Mouse (Mus musculus): ENCODE data around the gene Sh2b3. TPM values are rescaled to one million over a fixed set of nuclear protein-coding genes. Genes with fewer than 3 reads are reported as not detected.

Gene Sh2b3
- polyA plus RNA-seq, 1 experiment from 2014 or later = 10.2 TPM

GRCm38 (mm10) chr5:121819559-121819958 lies 17.9 kb downstream of the Sh2b3 start:
- ATAC-seq (ENCODE audit: insufficient number of reproducible peaks, low FRiP score, low TSS enrichment, low read depth) (no peak), DNase-seq (ENCODE audit: low spot score) (no peak)
- no peak overlapping the region for H3K4me2 ChIP-seq (ENCODE audit: low read depth, severe bottlenecking)
- 95% methylated on average over 5 of the region's 5 CpGs for WGBS
- H3K27me3 ChIP-seq (ENCODE audit: control insufficient read depth, insufficient read depth, low read length) = no peaks in the 10 kb centered on the region
- H3K4me1 ChIP-seq (ENCODE audit: control insufficient read depth, insufficient read depth, low read length) = peaks cover 11% of the 10 kb centered on the region; the same call in 1 of the 2 replicates
- H3K36me3 ChIP-seq (ENCODE audit: control insufficient read depth, insufficient read depth, low read length) = peaks cover 25% of the 10 kb centered on the region
- H3K4me3 ChIP-seq (ENCODE audit: low read depth, low read length) = no peak overlapping the region
- H3K9ac ChIP-seq (ENCODE audit: low read length) = no peak overlapping the region
- no peak overlapping the region for H3K27ac ChIP-seq (replicated peaks; ENCODE audit: low read depth, low read length)
- no peaks in the 10 kb centered on the region for H3K9me3 ChIP-seq (ENCODE audit: control insufficient read depth, low read length)

- Histone ChIP-seq H3K4me1 (ENCODE audit: control insufficient read depth, insufficient read depth, low read length) (peaks cover 8% of the 10 kb centered on the region; the same call in 1 of the 2 replicates), H3K4me2 (ENCODE audit: low read depth, severe bottlenecking) (no peak overlapping the region), H3K9ac (ENCODE audit: low read length) (no peak overlapping the region), H3K9me3 (ENCODE audit: control insufficient read depth, low read length) (no peaks in the 10 kb centered on the region), H3K27me3 (ENCODE audit: control insufficient read depth, insufficient read depth, low read length) (no peaks in the 10 kb centered on the region), H3K4me3 (ENCODE audit: low read depth, low read length) (no peak overlapping the region), H3K36me3 (ENCODE audit: control insufficient read depth, insufficient read depth, low read length) (peaks cover 27% of the 10 kb centered on the region), H3K27ac (replicated peaks; ENCODE audit: low read depth, low read length) (no peak overlapping the region)
- DNase-seq (ENCODE audit: low spot score) (no peak), ATAC-seq (ENCODE audit: insufficient number of reproducible peaks, low FRiP score, low TSS enrichment, low read depth) (no peak)
- WGBS = 84% methylated on average over 4 of the region's 4 CpGs
Measured at GRCm38 (mm10) chr5:121818862-121819261, 18.6 kb downstream of the Sh2b3 start.

- Histone ChIP-seq H3K9ac (ENCODE audit: low read length) (no peak overlapping the region), H3K9me3 (ENCODE audit: control insufficient read depth, low read length) (no peaks in the 10 kb centered on the region), H3K27me3 (ENCODE audit: control insufficient read depth, insufficient read depth, low read length) (no peaks in the 10 kb centered on the region), H3K27ac (replicated peaks; ENCODE audit: low read depth, low read length) (no peak overlapping the region), H3K4me2 (ENCODE audit: low read depth, severe bottlenecking) (no peak overlapping the region), H3K4me3 (ENCODE audit: low read depth, low read length) (no peak overlapping the region), H3K4me1 (ENCODE audit: control insufficient read depth, insufficient read depth, low read length) (peaks cover 4% of the 10 kb centered on the region; the same call in 1 of the 2 replicates), H3K36me3 (ENCODE audit: control insufficient read depth, insufficient read depth, low read length) (peaks cover 29% of the 10 kb centered on the region)
- ATAC-seq (ENCODE audit: insufficient number of reproducible peaks, low FRiP score, low TSS enrichment, low read depth) (no peak), DNase-seq (ENCODE audit: low spot score) (no peak)
- WGBS = 96% methylated on average over 7 of the region's 7 CpGs
Measured at GRCm38 (mm10) chr5:121818401-121818800, 19.0 kb downstream of the Sh2b3 start.

DNA sequence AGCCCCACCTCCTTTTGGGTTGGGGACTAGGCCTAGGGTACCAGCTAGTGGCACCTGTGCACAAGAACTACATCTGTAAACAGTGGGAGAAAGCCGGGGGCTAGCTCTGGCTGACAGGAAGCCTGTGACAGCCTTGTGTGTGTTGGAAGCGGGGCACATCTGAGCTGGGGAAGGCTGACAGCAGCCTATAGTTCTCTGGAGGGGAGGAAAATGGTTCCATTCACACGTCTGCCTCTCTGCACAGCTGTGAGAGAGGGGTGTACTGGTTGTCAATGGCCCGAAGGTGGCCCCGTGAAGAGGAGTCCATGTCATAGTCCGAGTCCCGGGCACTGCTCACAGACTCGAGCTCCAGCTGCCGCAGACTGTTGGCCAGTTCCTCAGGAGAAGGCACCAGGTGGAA lies 19.9 kb downstream of the Sh2b3 start:
- 91% methylated on average over 9 of the region's 9 CpGs for WGBS
- no peaks in the 10 kb centered on the region for H3K27me3 ChIP-seq (ENCODE audit: control insufficient read depth, insufficient read depth, low read length)
- ATAC-seq (ENCODE audit: insufficient number of reproducible peaks, low FRiP score, low TSS enrichment, low read depth) (no peak), DNase-seq (ENCODE audit: low spot score) (no peak)
- H3K4me1 ChIP-seq (ENCODE audit: control insufficient read depth, insufficient read depth, low read length) = no peaks in the 10 kb centered on the region
- H3K4me3 ChIP-seq (ENCODE audit: low read depth, low read length) = no peak overlapping the region
- H3K36me3 ChIP-seq (ENCODE audit: control insufficient read depth, insufficient read depth, low read length) = peaks cover 36% of the 10 kb centered on the region
- no peak overlapping the region for H3K9ac ChIP-seq (ENCODE audit: low read length)
- H3K27ac ChIP-seq (replicated peaks; ENCODE audit: low read depth, low read length) = no peak overlapping the region
- H3K9me3 ChIP-seq (ENCODE audit: control insufficient read depth, low read length) = no peaks in the 10 kb centered on the region
- H3K4me2 ChIP-seq (ENCODE audit: low read depth, severe bottlenecking) = no peak overlapping the region

GRCm38 (mm10) chr5:121816611-121817010 lies 20.8 kb downstream of the Sh2b3 start:
- Histone ChIP-seq H3K27me3 (ENCODE audit: control insufficient read depth, insufficient read depth, low read length) (no peaks in the 10 kb centered on the region), H3K4me3 (ENCODE audit: low read depth, low read length) (no peak overlapping the region), H3K36me3 (ENCODE audit: control insufficient read depth, insufficient read depth, low read length) (peaks cover 42% of the 10 kb centered on the region), H3K9ac (ENCODE audit: low read length) (no peak overlapping the region), H3K27ac (replicated peaks; ENCODE audit: low read depth, low read length) (no peak overlapping the region), H3K4me1 (ENCODE audit: control insufficient read depth, insufficient read depth, low read length) (no peaks in the 10 kb centered on the region), H3K9me3 (ENCODE audit: control insufficient read depth, low read length) (no peaks in the 10 kb centered on the region), H3K4me2 (ENCODE audit: low read depth, severe bottlenecking) (no peak overlapping the region)
- ATAC-seq (ENCODE audit: insufficient number of reproducible peaks, low FRiP score, low TSS enrichment, low read depth) (no peak), DNase-seq (ENCODE audit: low spot score) (no peak)
- WGBS = 93% methylated on average over 2 of the region's 2 CpGs

DNA sequence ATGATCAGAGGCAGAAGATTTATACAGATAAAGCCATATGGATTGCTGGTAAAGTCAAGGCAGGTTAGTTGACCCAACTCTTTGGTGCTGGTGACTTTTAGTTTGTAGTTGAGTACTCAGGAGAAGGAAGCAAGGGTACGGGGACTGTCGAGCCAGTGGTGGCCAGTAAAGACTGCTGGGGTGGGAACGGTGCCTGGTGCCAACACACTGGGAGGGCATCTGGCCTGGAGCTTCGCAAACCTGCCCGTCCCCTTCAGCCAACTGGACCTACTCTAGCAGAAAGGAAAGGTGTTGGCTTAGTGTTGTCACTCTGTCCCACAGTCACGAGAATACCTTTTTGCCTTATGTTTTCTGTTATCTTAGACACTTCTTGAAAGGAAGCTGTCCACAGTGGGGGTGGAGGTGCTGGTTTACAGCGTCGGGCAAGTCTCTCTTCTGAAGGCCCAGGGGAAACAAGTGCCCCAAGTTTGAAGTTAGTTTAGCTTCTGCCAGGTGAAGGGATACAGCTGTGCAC lies 21.5 kb downstream of the Sh2b3 start:
- no peak for ATAC-seq (ENCODE audit: insufficient number of reproducible peaks, low FRiP score, low TSS enrichment, low read depth)
- H3K4me1 ChIP-seq (ENCODE audit: control insufficient read depth, insufficient read depth, low read length) = no peaks in the 10 kb centered on the region

DNA sequence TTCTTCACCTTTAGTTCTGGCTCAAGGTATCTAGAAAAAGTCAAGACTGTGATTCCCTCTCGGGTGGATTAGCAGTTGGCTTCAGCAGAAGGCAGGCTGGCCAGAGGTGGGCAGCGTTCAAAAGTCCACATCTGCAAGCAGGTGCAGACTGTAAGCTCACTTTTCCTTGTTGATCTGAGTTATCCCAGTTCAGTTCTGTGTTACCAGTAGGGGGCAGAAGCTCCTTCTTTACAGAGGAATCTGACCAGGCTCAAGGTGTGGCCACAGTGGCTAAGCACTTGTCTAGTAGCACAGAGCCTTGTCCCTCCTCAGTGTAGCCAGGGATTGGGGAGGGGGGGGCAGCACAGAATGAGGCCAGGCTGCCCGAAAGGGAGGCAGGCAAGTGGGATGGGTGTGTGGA lies 22.4 kb downstream of the Sh2b3 start:
- 64% methylated on average over 3 of the region's 3 CpGs for WGBS
- Histone ChIP-seq H3K36me3 (ENCODE audit: control insufficient read depth, insufficient read depth, low read length) (peaks cover 52% of the 10 kb centered on the region), H3K4me3 (ENCODE audit: low read depth, low read length) (no peak overlapping the region), H3K4me1 (ENCODE audit: control insufficient read depth, insufficient read depth, low read length) (no peaks in the 10 kb centered on the region), H3K27me3 (ENCODE audit: control insufficient read depth, insufficient read depth, low read length) (no peaks in the 10 kb centered on the region), H3K9ac (ENCODE audit: low read length) (no peak overlapping the region), H3K9me3 (ENCODE audit: control insufficient read depth, low read length) (no peaks in the 10 kb centered on the region), H3K27ac (replicated peaks; ENCODE audit: low read depth, low read length) (no peak overlapping the region), H3K4me2 (ENCODE audit: low read depth, severe bottlenecking) (no peak overlapping the region)
- DNase-seq (ENCODE audit: low spot score) (peak; percentile 55), ATAC-seq (ENCODE audit: insufficient number of reproducible peaks, low FRiP score, low TSS enrichment, low read depth) (no peak)

More for the DNA sequence above, 21.5 kb downstream of the Sh2b3 start:
- peaks cover 48% of the 10 kb centered on the region for H3K36me3 ChIP-seq (ENCODE audit: control insufficient read depth, insufficient read depth, low read length)
- H3K9me3 ChIP-seq (ENCODE audit: control insufficient read depth, low read length) = no peaks in the 10 kb centered on the region
- DNase-seq (ENCODE audit: low spot score) = no peak
- no peak overlapping the region for H3K4me2 ChIP-seq (ENCODE audit: low read depth, severe bottlenecking)
- WGBS = 93% methylated on average over 8 of the region's 8 CpGs
- H3K4me3 ChIP-seq (ENCODE audit: low read depth, low read length) = no peak overlapping the region
- no peaks in the 10 kb centered on the region for H3K27me3 ChIP-seq (ENCODE audit: control insufficient read depth, insufficient read depth, low read length)
- H3K27ac ChIP-seq (replicated peaks; ENCODE audit: low read depth, low read length) = no peak overlapping the region
- H3K9ac ChIP-seq (ENCODE audit: low read length) = no peak overlapping the region

DNA sequence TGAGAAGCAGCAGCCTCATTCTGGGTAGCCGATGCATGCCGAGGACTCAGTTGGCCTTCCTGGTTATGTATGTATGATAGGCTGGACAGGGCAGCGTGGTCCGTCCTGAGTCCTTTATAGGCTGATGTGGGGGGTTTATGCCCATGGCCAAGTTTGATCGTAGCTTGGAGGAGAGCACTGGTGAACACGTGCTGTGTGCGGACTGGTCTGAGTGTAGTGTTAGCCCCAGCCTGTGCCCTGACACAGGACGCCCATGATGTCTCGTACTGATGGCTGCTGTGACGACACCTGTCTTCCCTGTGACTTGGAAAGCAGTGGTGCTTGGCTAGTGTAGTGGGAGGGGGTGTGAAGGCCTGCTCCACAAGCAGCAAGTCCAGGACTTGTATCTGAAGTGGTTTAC lies 23.7 kb downstream of the Sh2b3 start:
- no peaks in the 10 kb centered on the region for H3K4me1 ChIP-seq (ENCODE audit: control insufficient read depth, insufficient read depth, low read length)
- no peaks in the 10 kb centered on the region for H3K27me3 ChIP-seq (ENCODE audit: control insufficient read depth, insufficient read depth, low read length)
- H3K4me2 ChIP-seq (ENCODE audit: low read depth, severe bottlenecking) = no peak overlapping the region
- ATAC-seq (ENCODE audit: insufficient number of reproducible peaks, low FRiP score, low TSS enrichment, low read depth) (no peak), DNase-seq (ENCODE audit: low spot score) (no peak)
- no peak overlapping the region for H3K9ac ChIP-seq (ENCODE audit: low read length)
- H3K27ac ChIP-seq (replicated peaks; ENCODE audit: low read depth, low read length) = no peak overlapping the region
- no peaks in the 10 kb centered on the region for H3K9me3 ChIP-seq (ENCODE audit: control insufficient read depth, low read length)
- H3K4me3 ChIP-seq (ENCODE audit: low read depth, low read length) = no peak overlapping the region
- peaks cover 52% of the 10 kb centered on the region for H3K36me3 ChIP-seq (ENCODE audit: control insufficient read depth, insufficient read depth, low read length)
- WGBS = 93% methylated on average over 10 of the region's 10 CpGs
